Mouse (Mus musculus) stomach, embryonic 15.5 days (tissue): ENCODE measurements around the gene Syt12. TPM values are rescaled to one million over a fixed set of nuclear protein-coding genes. Genes with fewer than 3 reads are reported as not detected.
"Not testable (repeated sequence)": the region's sequence is repeated elsewhere in the genome, so short reads cannot be mapped to it uniquely, and the experiment has no call there.

Experiments used
- ATAC-seq: fragments of 200-750 bp; cut with Nextera tagmentation; 2 replicates; pipeline ENCODE4 v1.8.0; 2017; ENCODE audit warnings: low read depth, moderate number of reproducible peaks, moderate TSS enrichment; ENCODE audit not compliant: insufficient read depth, low FRiP score
- H3K27ac ChIP-seq: fragments of 300-500 bp; sonication (generic); 2 replicates; pipeline ENCODE4 v1.5.1; 2015; ENCODE audit warnings: mild to moderate bottlenecking, inconsistent platforms
- H3K27me3 ChIP-seq: fragments of 300-500 bp; sonication (generic); replicated peaks from 2 replicates; pipeline ENCODE4 v1.6.1; 2015; ENCODE audit warnings: inconsistent platforms
- H3K36me3 ChIP-seq: fragments of 300-500 bp; sonication (generic); 2 replicates; pipeline ENCODE4 v1.6.1; 2015; ENCODE audit warnings: inconsistent platforms
- H3K4me1 ChIP-seq: fragments of 300-500 bp; sonication (generic); 2 replicates; pipeline ENCODE4 v1.6.1; 2015; ENCODE audit warnings: inconsistent platforms
- H3K4me2 ChIP-seq: fragments of 300-500 bp; sonication (generic); 2 replicates; pipeline ENCODE4 v1.6.1; 2015; ENCODE audit warnings: mild to moderate bottlenecking, inconsistent platforms
- H3K4me3 ChIP-seq: fragments of 300-500 bp; sonication (generic); replicated peaks from 2 replicates; pipeline ENCODE4 v1.5.1; 2015; ENCODE audit warnings: inconsistent platforms
- H3K9ac ChIP-seq: fragments of 300-500 bp; sonication (generic); 2 replicates; pipeline ENCODE4 v1.6.1; 2015; ENCODE audit warnings: inconsistent platforms
- H3K9me3 ChIP-seq: fragments of 300-500 bp; sonication (generic); 2 replicates; pipeline ENCODE4 v1.6.1; 2016; ENCODE audit warnings: inconsistent platforms
- WGBS: fragments of 180-500 bp; shearing (Covaris S2); methylation state at CpG from one replicate; pipeline ENCODE4 v1.1.7; 2015; 5-methylcytosine and 5-hydroxymethylcytosine counted together
- polyA plus RNA-seq: library from polyadenylated mRNA; unstranded; fragments of >200 nt; fragmentation: Nextera tagmentation; extraction: Ambion mirVana; gene quantifications from 2 replicates; pipeline ENCODE4 v1.2.1, GENCODE M21; 2015

Gene Syt12
- polyA plus RNA-seq, 1 experiment from 2014 or later: 0.99 TPM

DNA sequence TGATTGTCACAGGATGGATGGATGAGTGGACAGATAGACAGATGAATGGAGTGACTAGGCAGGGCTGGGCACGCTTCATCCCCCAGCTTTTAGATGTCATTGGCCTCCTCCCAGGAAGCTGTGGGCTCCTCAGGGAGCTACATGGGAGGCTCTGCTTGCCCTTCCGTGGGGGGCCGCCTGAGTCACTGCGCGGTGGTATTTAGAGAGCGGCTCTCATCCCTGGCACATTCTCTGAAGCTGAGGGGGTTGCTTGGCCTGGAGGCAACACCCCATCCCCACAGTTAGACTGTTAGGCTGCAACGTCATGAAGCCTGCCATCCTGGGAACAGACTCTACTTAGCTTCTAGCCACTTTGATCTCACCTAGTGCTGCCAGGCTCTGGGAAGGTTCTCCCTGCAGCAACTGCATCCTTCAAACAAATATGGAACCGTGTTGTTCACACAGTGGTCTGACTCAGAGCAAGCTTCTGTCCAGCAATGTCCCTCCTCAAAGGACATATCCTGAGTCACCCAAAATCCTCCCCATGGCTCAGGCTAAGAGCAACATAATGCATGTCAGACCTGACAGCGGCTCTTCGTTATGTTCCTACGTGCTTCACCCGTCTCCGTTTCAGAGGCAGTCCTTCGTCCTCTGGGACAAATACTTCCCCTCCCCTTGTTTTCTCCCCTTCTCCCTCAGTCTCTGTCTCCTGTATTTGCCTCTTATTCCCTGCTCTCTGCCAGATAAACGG, 22.0 kb downstream of the Syt12 start:
- Histone ChIP-seq H3K4me2 (no peak overlapping the region), H3K27ac (no peak overlapping the region), H3K36me3 (no peaks in the 10 kb centered on the region), H3K9me3 (no peaks in the 10 kb centered on the region), H3K4me3 (no peak overlapping the region), H3K27me3 (0 out of 2 replicates have a peak, but pooled peaks cover 5% of the 10 kb centered on the region), H3K4me1 (no peaks in the 10 kb centered on the region), H3K9ac (no peak overlapping the region)
- ATAC-seq: no peak
- 76% methylated on average over 15 of the region's 15 CpGs for WGBS

DNA sequence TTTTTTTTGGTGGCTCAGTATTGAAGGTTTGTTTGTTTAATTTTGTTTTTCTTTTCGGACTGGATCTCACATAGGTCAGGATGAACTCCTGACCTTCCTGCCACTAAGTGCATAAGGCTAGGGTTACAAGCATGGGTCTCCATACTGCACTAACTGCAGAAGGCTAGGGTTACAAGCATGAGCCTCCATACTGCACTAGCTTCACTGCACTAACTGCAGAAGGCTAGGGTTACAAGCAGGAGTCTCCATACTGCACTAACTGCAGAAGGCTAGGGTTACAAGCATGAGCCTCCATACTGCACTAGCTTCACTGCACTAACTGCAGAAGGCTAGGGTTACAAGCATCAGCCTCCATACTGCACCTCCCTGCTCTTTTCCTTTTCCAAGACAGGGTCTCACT, 23.2 kb downstream of the Syt12 start:
- not testable (repeated sequence) for H3K36me3 ChIP-seq, H3K9ac ChIP-seq, H3K4me2 ChIP-seq, H3K27me3 ChIP-seq, H3K27ac ChIP-seq, H3K4me1 ChIP-seq, ATAC-seq, H3K9me3 ChIP-seq, H3K4me3 ChIP-seq
- 26% methylated on average over 1 of the region's 1 CpGs for WGBS

DNA sequence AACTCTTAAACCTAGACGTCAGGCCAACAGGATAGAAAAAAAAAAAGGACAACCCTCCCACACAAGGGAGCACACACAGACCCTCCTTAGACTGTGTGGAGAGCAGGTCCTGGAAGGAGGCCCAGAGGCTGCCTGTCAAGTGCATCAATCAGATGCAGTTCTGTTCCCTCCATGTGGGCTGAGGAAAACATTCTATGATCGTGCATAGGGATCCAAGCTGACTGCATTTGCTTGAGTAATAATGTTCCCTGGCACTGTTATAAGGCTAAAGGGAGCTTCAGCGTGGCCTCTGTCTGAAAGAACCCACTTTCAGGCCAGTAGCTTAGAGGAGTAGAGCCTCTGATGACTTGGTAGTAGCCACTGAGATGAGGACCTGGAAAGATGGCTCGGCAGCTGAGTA, 24.7 kb downstream of the Syt12 start:
- Histone ChIP-seq H3K4me2 (no peak overlapping the region), H3K36me3 (no peaks in the 10 kb centered on the region), H3K4me3 (no peak overlapping the region), H3K9me3 (no peaks in the 10 kb centered on the region), H3K27me3 (0 out of 2 replicates have a peak, but pooled peaks cover 5% of the 10 kb centered on the region), H3K27ac (no peak overlapping the region), H3K4me1 (no peaks in the 10 kb centered on the region), H3K9ac (no peak overlapping the region)
- ATAC-seq: no peak
- 38% methylated on average over 4 of the region's 4 CpGs for WGBS

DNA sequence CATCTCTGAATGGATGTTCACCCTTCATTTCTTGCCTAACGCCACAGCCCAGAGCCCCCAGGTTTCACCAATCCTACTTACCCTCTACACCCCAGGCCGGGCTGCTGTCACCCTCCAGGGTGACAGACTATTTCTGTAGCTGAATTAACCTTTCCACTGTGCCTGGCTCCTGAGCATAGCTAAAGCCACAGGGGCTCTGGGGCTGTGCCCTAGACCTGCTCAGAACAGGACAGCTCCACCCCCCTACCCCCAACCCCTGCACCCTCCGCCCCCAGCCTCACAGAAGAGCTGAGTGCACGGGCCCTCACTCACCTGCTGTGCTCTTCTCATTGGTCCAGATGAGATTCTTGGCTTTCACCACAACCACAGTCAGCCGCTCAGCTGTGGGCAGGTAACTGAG, 25.3 kb downstream of the Syt12 start:
- 0 out of 2 replicates have a peak, but pooled peaks cover 5% of the 10 kb centered on the region for H3K27me3 ChIP-seq
- WGBS: 36% methylated on average over 5 of the region's 5 CpGs
- H3K9ac ChIP-seq: no peak overlapping the region
- H3K4me1 ChIP-seq: no peaks in the 10 kb centered on the region
- no peak for ATAC-seq
- H3K9me3 ChIP-seq: no peaks in the 10 kb centered on the region
- no peak overlapping the region for H3K4me3 ChIP-seq
- no peak overlapping the region for H3K27ac ChIP-seq
- no peaks in the 10 kb centered on the region for H3K36me3 ChIP-seq
- no peak overlapping the region for H3K4me2 ChIP-seq

DNA sequence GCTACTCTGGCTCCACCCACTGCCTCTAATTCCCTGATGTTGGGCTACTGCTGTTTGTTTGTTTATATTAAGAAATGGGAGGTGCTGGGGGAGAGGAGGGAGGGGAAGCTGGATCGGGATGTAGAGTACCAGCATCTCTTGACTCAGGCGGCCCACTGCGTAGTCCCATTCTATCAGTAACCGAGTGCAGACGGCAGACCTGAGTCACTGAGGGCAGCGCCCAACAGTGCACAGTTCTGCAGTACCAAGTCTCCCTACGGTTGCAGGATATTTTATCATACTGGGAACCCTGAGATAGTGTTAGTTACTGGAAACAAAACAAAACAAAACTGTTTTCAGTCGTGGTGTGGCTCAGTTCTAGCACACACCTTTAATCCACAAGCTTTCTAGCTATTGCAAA, 26.1 kb downstream of the Syt12 start:
- Histone ChIP-seq H3K27ac (no peak overlapping the region), H3K4me3 (no peak overlapping the region), H3K27me3 (no peaks in the 10 kb centered on the region), H3K9me3 (no peaks in the 10 kb centered on the region), H3K4me1 (no peaks in the 10 kb centered on the region), H3K4me2 (no peak overlapping the region), H3K36me3 (no peaks in the 10 kb centered on the region), H3K9ac (no peak overlapping the region)
- ATAC-seq: no peak
- WGBS: 54% methylated on average over 8 of the region's 8 CpGs

DNA sequence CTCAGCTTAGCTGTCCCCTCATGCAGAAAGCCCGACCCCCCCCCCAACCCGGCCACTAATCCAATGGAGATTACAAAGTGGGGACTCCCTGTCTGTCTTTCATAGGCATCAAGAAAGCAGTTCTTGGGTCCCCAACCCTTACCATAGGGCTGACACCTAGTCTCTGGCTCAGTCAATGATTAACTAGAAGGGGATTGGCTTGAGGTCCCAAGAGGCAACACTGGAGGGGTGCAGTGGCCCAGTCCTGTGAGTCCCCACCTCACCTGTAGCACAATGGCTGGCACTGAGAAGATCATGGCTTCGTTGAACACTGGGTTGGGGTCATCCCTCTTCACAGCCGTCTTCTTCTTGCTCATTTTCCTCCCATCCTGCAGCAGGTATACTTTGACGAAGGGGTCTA, 26.6 kb downstream of the Syt12 start:
- H3K27me3 ChIP-seq: no peaks in the 10 kb centered on the region
- H3K4me1 ChIP-seq: no peaks in the 10 kb centered on the region
- WGBS: 59% methylated on average over 5 of the region's 5 CpGs
- H3K36me3 ChIP-seq: no peaks in the 10 kb centered on the region
- no peak overlapping the region for H3K27ac ChIP-seq
- H3K9me3 ChIP-seq: no peaks in the 10 kb centered on the region
- no peak overlapping the region for H3K4me3 ChIP-seq
- no peak overlapping the region for H3K4me2 ChIP-seq
- no peak overlapping the region for H3K9ac ChIP-seq
- ATAC-seq: no peak

DNA sequence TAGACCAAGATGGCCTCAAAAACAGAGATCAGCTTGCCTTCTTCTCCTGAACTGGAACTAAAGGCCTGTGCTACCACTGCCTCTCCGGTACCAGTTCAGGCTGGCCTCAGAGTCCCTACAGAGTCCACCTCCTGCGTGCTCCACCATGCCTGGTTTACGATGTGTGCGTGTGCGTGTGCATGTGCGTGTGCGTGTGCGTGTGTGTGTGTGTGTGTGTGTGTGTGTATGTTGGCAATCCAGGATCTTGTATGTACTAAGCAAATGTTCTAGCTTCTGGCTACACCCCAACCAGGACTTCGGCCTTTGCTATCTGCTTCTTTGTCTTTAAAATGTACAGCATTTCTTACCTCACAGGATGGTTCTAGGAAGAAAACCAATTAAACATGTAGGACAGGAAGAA, 28.0 kb downstream of the Syt12 start:
- no peak overlapping the region for H3K27ac ChIP-seq
- ATAC-seq: no peak
- H3K27me3 ChIP-seq: no peaks in the 10 kb centered on the region
- no peaks in the 10 kb centered on the region for H3K4me1 ChIP-seq
- H3K36me3 ChIP-seq: no peaks in the 10 kb centered on the region
- H3K9ac ChIP-seq: no peak overlapping the region
- H3K9me3 ChIP-seq: no peaks in the 10 kb centered on the region
- no peak overlapping the region for H3K4me2 ChIP-seq
- H3K4me3 ChIP-seq: no peak overlapping the region
- 93% methylated on average over 9 of the region's 9 CpGs for WGBS

DNA sequence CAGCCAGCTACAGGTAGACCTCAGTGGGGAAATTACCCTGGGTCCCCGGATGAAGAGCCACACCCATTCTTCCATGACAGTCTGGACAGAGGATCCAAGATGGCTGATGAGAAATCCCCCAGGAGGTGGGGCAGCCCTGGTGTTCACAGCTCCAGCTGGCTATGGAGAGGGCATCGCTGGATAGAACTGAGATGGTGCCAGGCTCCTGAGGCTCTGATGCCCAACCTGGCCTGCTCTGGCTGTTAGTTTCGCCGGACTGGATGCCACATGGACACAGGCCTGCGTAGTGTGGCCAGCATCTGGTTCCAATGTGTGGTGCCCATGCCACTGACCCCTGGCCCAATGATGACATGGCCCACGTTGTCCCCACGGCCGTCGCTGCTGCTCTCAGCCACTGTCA, 29.8 kb downstream of the Syt12 start:
- Histone ChIP-seq H3K4me3 (no peak overlapping the region), H3K27ac (no peak overlapping the region), H3K36me3 (no peaks in the 10 kb centered on the region), H3K9me3 (no peaks in the 10 kb centered on the region), H3K27me3 (no peaks in the 10 kb centered on the region), H3K9ac (no peak overlapping the region), H3K4me1 (no peaks in the 10 kb centered on the region), H3K4me2 (no peak overlapping the region)
- ATAC-seq: no peak
- 91% methylated on average over 9 of the region's 9 CpGs for WGBS

DNA sequence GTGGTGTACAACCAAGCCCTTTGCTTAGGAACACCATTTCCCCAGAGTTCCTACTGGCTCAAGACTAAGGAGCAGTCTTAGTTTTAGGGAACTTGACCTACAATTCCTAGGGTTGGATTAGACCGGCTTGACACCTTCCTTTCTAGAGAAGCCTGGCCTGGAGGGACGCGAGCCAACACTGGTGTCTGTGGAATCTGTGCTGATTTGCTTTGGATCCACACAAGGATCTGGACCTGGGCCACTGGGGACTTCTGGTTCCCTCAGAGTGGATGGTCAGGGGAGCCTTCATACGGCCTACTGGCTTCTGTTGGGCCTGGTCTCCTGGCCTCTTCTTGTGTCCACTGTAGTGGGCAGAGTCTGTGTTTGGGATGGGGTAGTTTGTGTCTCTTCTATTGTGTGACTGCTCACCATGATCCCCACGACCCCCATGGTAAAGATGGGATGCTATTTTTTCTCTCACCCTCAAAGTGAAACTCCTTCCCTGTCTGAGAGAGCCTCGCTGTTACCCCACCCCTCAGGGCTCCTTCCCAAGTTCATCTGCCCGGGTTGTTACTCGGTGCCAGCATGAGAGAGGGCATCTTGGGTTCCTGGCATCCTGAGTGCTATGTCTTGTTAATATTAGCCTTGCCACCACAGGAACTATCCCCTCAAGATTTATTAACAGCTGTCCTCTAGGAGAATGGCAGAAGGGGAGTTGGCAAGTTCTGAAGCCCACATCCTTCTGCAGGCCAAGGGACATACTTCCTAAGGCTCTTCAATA, 30.4 kb downstream of the Syt12 start:
- Histone ChIP-seq H3K4me2 (no peak overlapping the region), H3K27me3 (no peaks in the 10 kb centered on the region), H3K4me3 (no peak overlapping the region), H3K9me3 (no peaks in the 10 kb centered on the region), H3K9ac (no peak overlapping the region), H3K4me1 (peaks cover under 1% of the 10 kb centered on the region; the same call in 1 of the 2 replicates), H3K36me3 (no peaks in the 10 kb centered on the region), H3K27ac (no peak overlapping the region)
- no peak for ATAC-seq
- WGBS: 84% methylated on average over 8 of the region's 8 CpGs

DNA sequence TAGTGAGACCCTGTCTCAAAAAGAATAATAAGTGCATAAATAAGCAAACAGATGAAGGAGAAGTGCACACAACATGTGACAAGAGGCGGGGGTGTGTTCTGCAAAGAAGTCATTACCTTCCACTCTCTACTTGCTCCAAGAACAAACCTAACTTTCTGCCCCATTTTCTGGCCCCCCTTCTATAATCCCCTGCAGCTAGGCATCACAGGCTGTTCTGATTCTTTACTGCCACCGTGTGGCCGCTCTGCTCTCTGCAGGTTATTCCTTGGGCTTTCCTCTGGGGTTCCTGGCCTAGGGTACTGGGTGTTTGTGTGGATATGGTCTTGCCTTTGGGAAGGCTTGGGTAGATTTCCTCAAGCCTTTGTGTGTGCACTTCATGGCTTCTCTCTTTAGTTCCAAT, 34.8 kb downstream of the Syt12 start:
- 8% methylated on average over 3 of the region's 3 CpGs for WGBS
- H3K9me3 ChIP-seq: no peaks in the 10 kb centered on the region

DNA sequence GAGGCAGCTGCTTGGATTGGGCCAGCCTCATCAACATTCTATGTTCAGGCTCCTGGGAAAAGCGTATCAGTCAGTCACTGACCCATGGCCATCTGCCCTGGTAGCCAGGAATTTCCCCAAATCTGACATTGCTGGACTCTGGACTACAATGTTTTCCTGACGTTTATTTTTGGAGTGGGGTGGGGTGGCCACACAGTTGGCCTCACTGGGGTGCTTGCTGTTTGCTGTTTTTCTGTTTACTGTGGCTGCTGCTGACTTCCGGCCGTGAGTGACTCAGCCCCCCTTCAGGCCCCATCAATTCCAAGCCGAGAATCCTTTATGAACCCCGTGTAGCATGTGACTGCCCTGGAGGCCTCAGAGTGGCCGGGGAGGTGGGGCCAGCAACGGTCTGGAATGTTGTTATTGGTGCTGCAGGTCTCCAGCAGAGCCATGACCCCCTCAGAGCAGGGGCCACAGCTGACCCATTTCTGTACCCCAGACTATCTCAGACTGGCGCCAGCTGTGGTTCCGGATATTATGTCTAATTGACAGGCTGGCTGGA, 35.6 kb downstream of the Syt12 start:
- Histone ChIP-seq H3K4me3 (no peak overlapping the region), H3K9ac (no peak overlapping the region), H3K4me1 (peaks cover 33% of the 10 kb centered on the region), H3K36me3 (no peaks in the 10 kb centered on the region), H3K4me2 (peak overlapping the region; percentile 14; the same call in 1 of the 2 replicates), H3K9me3 (no peaks in the 10 kb centered on the region), H3K27me3 (no peaks in the 10 kb centered on the region), H3K27ac (peak overlapping the region; percentile 70)
- WGBS: 23% methylated on average over 10 of the region's 10 CpGs
- ATAC-seq: peak; percentile 66

More for the DNA sequence above, 34.8 kb downstream of the Syt12 start:
- no peak overlapping the region for H3K4me2 ChIP-seq
- H3K27me3 ChIP-seq: no peaks in the 10 kb centered on the region
- peak overlapping the region; percentile 70 for H3K27ac ChIP-seq
- no peak overlapping the region for H3K4me3 ChIP-seq
- peaks cover 33% of the 10 kb centered on the region for H3K4me1 ChIP-seq
- no peaks in the 10 kb centered on the region for H3K36me3 ChIP-seq
- no peak for ATAC-seq
- no peak overlapping the region for H3K9ac ChIP-seq

DNA sequence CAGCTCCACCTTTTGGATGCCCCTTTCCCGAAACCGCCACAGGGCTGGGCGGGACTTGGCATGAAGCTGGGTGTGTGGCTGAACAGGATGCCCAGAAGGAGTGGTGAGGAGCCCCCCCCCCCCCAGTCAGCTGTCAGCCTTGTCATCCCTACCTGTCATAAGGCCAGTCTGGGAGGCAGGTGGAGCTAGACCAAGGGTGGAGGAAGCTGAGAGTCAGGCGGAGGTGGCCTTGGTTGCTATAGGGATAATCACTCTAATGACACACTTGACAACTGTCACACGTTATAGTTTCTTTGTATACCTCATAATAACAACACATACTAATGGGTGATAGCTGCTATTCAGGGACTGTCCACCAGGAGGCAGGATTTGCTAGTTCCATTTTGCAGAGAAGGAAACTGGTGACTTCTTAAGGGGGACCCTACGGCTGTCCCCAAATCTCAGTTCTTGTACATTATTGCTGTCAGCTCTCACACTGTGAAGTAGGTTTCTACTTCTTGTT, 36.1 kb downstream of the Syt12 start:
- Histone ChIP-seq H3K36me3 (no peaks in the 10 kb centered on the region), H3K4me1 (peaks cover 33% of the 10 kb centered on the region), H3K4me3 (no peak overlapping the region), H3K27ac (peak overlapping the region; percentile 70), H3K9ac (no peak overlapping the region), H3K4me2 (peak overlapping the region; percentile 91), H3K27me3 (no peaks in the 10 kb centered on the region), H3K9me3 (no peaks in the 10 kb centered on the region)
- ATAC-seq: peak; percentile 14; the same call in 1 of the 2 replicates
- WGBS: 27% methylated on average over 6 of the region's 6 CpGs
